Mouse (Mus musculus): ENCODE results near the gene Ptpre.

Gene Ptpre

GRCm38 (mm10) chr7:135524424-135524967, 12.8 kb upstream of the Ptpre start:
- no peak for TF ChIP-seq GATA4 (IDR thresholded peaks at IDR 0.05; ENCODE audit: insufficient replicate concordance, low read length)

- no peak for TF ChIP-seq GATA4 (IDR thresholded peaks at IDR 0.05; ENCODE audit: insufficient replicate concordance, low read length)
Observed at GRCm38 (mm10) chr7:135526574-135527152, 10.6 kb upstream of the Ptpre start.

GRCm38 (mm10) chr7:135527169-135527568, 10.1 kb upstream of the Ptpre start:
- no peak for TF ChIP-seq GATA4 (IDR thresholded peaks at IDR 0.05; ENCODE audit: insufficient replicate concordance, low read length)

GRCm38 (mm10) chr7:135528515-135528914, 8.8 kb upstream of the Ptpre start, which contains the start of gene Clrn3:
TSS of gene Clrn3 (minus strand) at chr7:135528654.
- TF ChIP-seq GATA4 (IDR thresholded peaks at IDR 0.05; ENCODE audit: insufficient replicate concordance, low read length): no peak

GRCm38 (mm10) chr7:135529068-135529467, 8.2 kb upstream of the Ptpre start:
- TF ChIP-seq GATA4 (IDR thresholded peaks at IDR 0.05; ENCODE audit: insufficient replicate concordance, low read length): no peak

- TF ChIP-seq GATA4 (IDR thresholded peaks at IDR 0.05; ENCODE audit: insufficient replicate concordance, low read length): no peak
Observed at GRCm38 (mm10) chr7:135534548-135535189, 2.6 kb upstream of the Ptpre start.

- no peak for TF ChIP-seq GATA4 (IDR thresholded peaks at IDR 0.05; ENCODE audit: insufficient replicate concordance, low read length)
Observed at GRCm38 (mm10) chr7:135535908-135536307, 1.4 kb upstream of the Ptpre start.

GRCm38 (mm10) chr7:135537948-135538741, 864 bp downstream of the Ptpre start:
- TF ChIP-seq GATA4 (IDR thresholded peaks at IDR 0.05; ENCODE audit: insufficient replicate concordance, low read length): no peak

- no peak for TF ChIP-seq GATA4 (IDR thresholded peaks at IDR 0.05; ENCODE audit: insufficient replicate concordance, low read length)
Observed at GRCm38 (mm10) chr7:135539429-135539828, 2.1 kb downstream of the Ptpre start.

GRCm38 (mm10) chr7:135542235-135542634, 5.0 kb downstream of the Ptpre start:
- no peak for TF ChIP-seq GATA4 (IDR thresholded peaks at IDR 0.05; ENCODE audit: insufficient replicate concordance, low read length)

- no peak for TF ChIP-seq GATA4 (IDR thresholded peaks at IDR 0.05; ENCODE audit: insufficient replicate concordance, low read length)
Observed at GRCm38 (mm10) chr7:135543033-135543432, 5.8 kb downstream of the Ptpre start.

GRCm38 (mm10) chr7:135544321-135544720, 7.0 kb downstream of the Ptpre start:
- TF ChIP-seq GATA4 (IDR thresholded peaks at IDR 0.05; ENCODE audit: insufficient replicate concordance, low read length): no peak

- no peak for TF ChIP-seq GATA4 (IDR thresholded peaks at IDR 0.05; ENCODE audit: insufficient replicate concordance, low read length)
Observed at GRCm38 (mm10) chr7:135545957-135546356, 8.7 kb downstream of the Ptpre start.

- no peak for TF ChIP-seq GATA4 (IDR thresholded peaks at IDR 0.05; ENCODE audit: insufficient replicate concordance, low read length)
Observed at GRCm38 (mm10) chr7:135546530-135546929, 9.2 kb downstream of the Ptpre start.

GRCm38 (mm10) chr7:135548434-135548833, 11.2 kb downstream of the Ptpre start:
- no peak for TF ChIP-seq GATA4 (IDR thresholded peaks at IDR 0.05; ENCODE audit: insufficient replicate concordance, low read length)

- no peak for TF ChIP-seq GATA4 (IDR thresholded peaks at IDR 0.05; ENCODE audit: insufficient replicate concordance, low read length)
Observed at GRCm38 (mm10) chr7:135551547-135551946, 14.3 kb downstream of the Ptpre start.
